Mouse (Mus musculus): ENCODE measurements around the gene Rbm4. TPM values are rescaled to one million over a fixed set of nuclear protein-coding genes. Genes with fewer than 3 reads are reported as not detected.

Rbm4 gene
- polyA plus RNA-seq, 1 experiment = 7.7 TPM

DNA sequence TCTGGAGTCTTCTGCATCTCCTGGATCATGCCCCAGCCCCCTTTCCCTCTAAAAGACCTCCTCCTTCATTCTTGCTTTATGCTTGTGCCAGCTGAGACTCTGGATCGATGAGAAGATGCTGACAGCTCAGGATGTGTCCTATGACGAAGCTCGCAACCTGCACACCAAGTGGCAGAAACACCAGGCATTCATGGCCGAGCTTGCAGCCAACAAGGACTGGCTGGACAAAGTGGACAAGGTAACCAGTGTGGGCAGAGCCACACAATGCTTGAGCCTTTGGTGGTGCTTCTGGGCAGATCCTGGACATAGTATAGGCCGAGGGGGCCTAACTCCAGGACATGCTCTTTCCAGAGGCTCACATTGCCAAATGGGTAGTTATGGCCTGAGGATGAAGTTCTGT lies 53.9 kb downstream of the Rbm4 start:
- H3K4me3 ChIP-seq (ENCODE audit: insufficient read depth, low read depth, low read length) = no peak overlapping the region
- H3K27ac ChIP-seq (replicated peaks; ENCODE audit: low read depth, low read length) = no peak overlapping the region
- no peaks in the 10 kb centered on the region for H3K4me1 ChIP-seq (ENCODE audit: control insufficient read depth, insufficient read depth, insufficient read length, low read length)

DNA sequence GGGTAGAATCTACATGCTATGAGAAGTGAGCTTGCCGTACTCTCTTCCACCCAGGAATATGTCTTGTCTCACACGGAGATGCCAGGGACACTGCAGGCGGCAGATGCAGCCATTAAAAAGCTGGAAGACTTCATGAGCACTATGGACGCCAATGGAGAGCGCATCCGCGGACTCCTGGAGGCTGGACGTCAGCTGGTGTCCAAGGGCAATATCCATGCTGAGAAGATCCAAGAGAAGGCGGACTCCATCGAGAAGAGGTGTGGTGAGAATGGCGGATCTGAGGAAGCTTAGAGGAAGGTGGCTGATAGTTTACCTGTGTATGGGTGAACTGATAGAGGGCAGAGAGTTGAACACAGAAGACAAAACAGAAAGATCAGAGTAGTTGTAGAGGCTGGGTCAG lies 54.6 kb downstream of the Rbm4 start:
- Histone ChIP-seq H3K4me1 (ENCODE audit: control insufficient read depth, insufficient read depth, insufficient read length, low read length) (no peaks in the 10 kb centered on the region), H3K4me3 (ENCODE audit: insufficient read depth, low read depth, low read length) (no peak overlapping the region)

DNA sequence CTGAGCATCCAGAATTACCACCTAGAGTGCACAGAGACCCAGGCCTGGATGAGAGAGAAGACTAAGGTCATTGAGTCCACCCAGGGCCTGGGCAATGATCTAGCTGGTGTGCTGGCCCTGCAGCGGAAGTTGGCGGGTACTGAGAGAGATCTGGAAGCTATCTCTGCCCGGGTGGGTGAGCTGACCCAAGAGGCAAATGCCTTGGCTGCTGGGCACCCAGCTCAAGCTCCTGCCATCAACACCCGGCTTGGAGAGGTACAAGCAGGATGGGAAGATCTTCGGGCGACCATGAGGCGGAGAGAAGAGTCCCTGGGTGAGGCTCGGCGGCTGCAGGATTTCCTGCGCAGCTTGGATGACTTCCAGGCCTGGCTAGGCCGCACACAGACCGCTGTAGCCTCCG lies 55.8 kb downstream of the Rbm4 start:
- H3K27ac ChIP-seq (replicated peaks; ENCODE audit: low read depth, low read length) = no peak overlapping the region
- H3K4me3 ChIP-seq (ENCODE audit: insufficient read depth, low read depth, low read length) = no peak overlapping the region
- no peaks in the 10 kb centered on the region for H3K4me1 ChIP-seq (ENCODE audit: control insufficient read depth, insufficient read depth, insufficient read length, low read length)

More for the DNA sequence above, 54.6 kb downstream of the Rbm4 start:
- no peak overlapping the region for H3K27ac ChIP-seq (replicated peaks; ENCODE audit: low read depth, low read length)

Other genes with a start within 250 kb of the Rbm4 start
- gene Lrfn4, start 178.2 kb downstream of the Rbm4 start, polyA plus RNA-seq (2012; ENCODE audit: insufficient read depth, insufficient read length, missing spikeins) = 0.36 TPM in 1 of 2 replicates, not detected in the other
- 14.1 and 17.0 TPM in 2 replicates for gene Rce1, start 168.3 kb downstream of the Rbm4 start, polyA plus RNA-seq (2012; ENCODE audit: insufficient read depth, insufficient read length, missing spikeins)
- gene Gm960, start 95.2 kb downstream of the Rbm4 start, polyA plus RNA-seq (2012; ENCODE audit: insufficient read depth, insufficient read length, missing spikeins) = not detected in 2 replicates
- gene Sptbn2, start 82.7 kb downstream of the Rbm4 start, polyA plus RNA-seq (2012; ENCODE audit: insufficient read depth, insufficient read length, missing spikeins) = 0.13 TPM in 1 of 2 replicates, not detected in the other
- gene Rbm4b, start 37.4 kb downstream of the Rbm4 start, polyA plus RNA-seq (2012; ENCODE audit: insufficient read depth, insufficient read length, missing spikeins) = 4.7 and 5.8 TPM in 2 replicates
- gene Gm21992, start 17.7 kb upstream of the Rbm4 start, polyA plus RNA-seq (2012; ENCODE audit: insufficient read depth, insufficient read length, missing spikeins) = 12.6 and 14.8 TPM in 2 replicates
- gene Rbm14, start 17.7 kb upstream of the Rbm4 start, polyA plus RNA-seq (2012; ENCODE audit: insufficient read depth, insufficient read length, missing spikeins) = 6.9 and 15.0 TPM in 2 replicates
- gene Ccs, start 45.4 kb upstream of the Rbm4 start, polyA plus RNA-seq (2012; ENCODE audit: insufficient read depth, insufficient read length, missing spikeins) = 64.9 and 78.0 TPM in 2 replicates
- gene Ccdc87, start 45.5 kb upstream of the Rbm4 start, polyA plus RNA-seq (2012; ENCODE audit: insufficient read depth, insufficient read length, missing spikeins) = not detected in 2 replicates
- 27.9 and 36.5 TPM in 2 replicates for gene Ctsf, start 61.2 kb upstream of the Rbm4 start, polyA plus RNA-seq (2012; ENCODE audit: insufficient read depth, insufficient read length, missing spikeins)
- gene Actn3, start 84.0 kb upstream of the Rbm4 start, polyA plus RNA-seq (2012; ENCODE audit: insufficient read depth, insufficient read length, missing spikeins) = 27.2 and 56.0 TPM in 2 replicates
- gene Zdhhc24, start 84.8 kb upstream of the Rbm4 start, polyA plus RNA-seq (2012; ENCODE audit: insufficient read depth, insufficient read length, missing spikeins) = 5.0 and 7.2 TPM in 2 replicates
- 1.7 and 2.6 TPM in 2 replicates for gene Bbs1, start 112.7 kb upstream of the Rbm4 start, polyA plus RNA-seq (2012; ENCODE audit: insufficient read depth, insufficient read length, missing spikeins)
- 12.9 and 16.9 TPM in 2 replicates for gene Dpp3, start 134.4 kb upstream of the Rbm4 start, polyA plus RNA-seq (2012; ENCODE audit: insufficient read depth, insufficient read length, missing spikeins)
- gene Peli3, start 149.2 kb upstream of the Rbm4 start, polyA plus RNA-seq (2012; ENCODE audit: insufficient read depth, insufficient read length, missing spikeins) = 1.4 and 3.8 TPM in 2 replicates
- gene Mrpl11, start 168.2 kb upstream of the Rbm4 start, polyA plus RNA-seq (2012; ENCODE audit: insufficient read depth, insufficient read length, missing spikeins) = 167 and 174 TPM in 2 replicates
- not detected in 2 replicates for gene Npas4, start 196.4 kb upstream of the Rbm4 start, polyA plus RNA-seq (2012; ENCODE audit: insufficient read depth, insufficient read length, missing spikeins)
- 0.71 and 1.9 TPM in 2 replicates for gene Slc29a2, start 230.0 kb upstream of the Rbm4 start, polyA plus RNA-seq (2012; ENCODE audit: insufficient read depth, insufficient read length, missing spikeins)
- gene B4gat1, start 244.9 kb upstream of the Rbm4 start, polyA plus RNA-seq (2012; ENCODE audit: insufficient read depth, insufficient read length, missing spikeins) = 9.3 and 10.3 TPM in 2 replicates
- gene AC124502.3, start 245.0 kb upstream of the Rbm4 start, polyA plus RNA-seq (2012; ENCODE audit: insufficient read depth, insufficient read length, missing spikeins) = 2.0 and 3.8 TPM in 2 replicates
- gene Brms1, start 247.5 kb upstream of the Rbm4 start, polyA plus RNA-seq (2012; ENCODE audit: insufficient read depth, insufficient read length, missing spikeins) = 9.8 and 15.1 TPM in 2 replicates

Measured in brown adipose tissue, adult 24 weeks (tissue).